Mouse (Mus musculus) G1E (cell line): ENCODE measurements at regions not wholly inside any gene's neighbourhood (a gene's known extent, or its start where the extent isn't known, plus 50 kb on each side); places are given as distances from the start of the nearest gene placed in this dataset.

Source experiments
- CTCF ChIP-seq: IDR thresholded peaks from 2 replicates; pipeline ENCODE4 v1.5.1; 2012; ENCODE audit warnings: low read depth, low read length, inconsistent platforms, mixed read lengths
- GATA2 ChIP-seq: IDR thresholded peaks from 2 replicates; pipeline ENCODE4 v1.6.1; 2012; ENCODE audit warnings: low read depth, low read length, inconsistent platforms, borderline replicate concordance
- POLR2AphosphoS5 ChIP-seq: IDR thresholded peaks from 2 replicates; pipeline ENCODE4 v1.6.1; 2012; ENCODE audit warnings: low read depth, low read length, inconsistent platforms; ENCODE audit not compliant: insufficient replicate concordance
- TAL1 ChIP-seq: conservative IDR thresholded peaks from 2 replicates; pipeline ENCODE4 v1.6.1; 2012; ENCODE audit warnings: low read depth, low read length, inconsistent platforms, mixed read lengths

DNA sequence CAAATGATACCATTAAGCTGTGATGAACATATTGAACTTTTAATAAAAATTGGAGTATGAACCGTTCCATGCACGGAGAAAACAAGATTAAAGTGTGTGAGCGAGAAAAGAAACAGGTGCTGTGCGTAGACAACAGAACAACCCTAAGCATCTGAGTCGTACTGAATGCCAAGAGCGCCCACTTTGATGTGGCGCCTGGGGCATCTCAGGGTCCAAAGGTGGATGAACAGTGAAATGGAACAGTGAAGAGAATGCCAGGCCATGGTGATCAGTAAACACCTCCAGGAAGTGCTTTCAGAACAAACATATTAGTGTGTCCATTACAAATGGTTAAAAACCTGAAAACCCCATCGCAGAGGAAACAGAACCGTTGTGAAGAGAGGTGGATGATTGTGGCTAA is 94.0 kb upstream of the Ednrb start:
- TF ChIP-seq CTCF, result no peak
- TF ChIP-seq GATA2, result no peak
- TF ChIP-seq TAL1, result no peak
- no peak for TF ChIP-seq POLR2AphosphoS5
